Mouse (Mus musculus): Measurements from ENCODE around the gene Fnip2. TPM values are rescaled to one million over a fixed set of nuclear protein-coding genes. Genes with fewer than 3 reads are reported as not detected.
"Not testable (repeated sequence)": the region's sequence is repeated elsewhere in the genome, so short reads cannot be mapped to it uniquely, and the experiment has no call there.

The Fnip2 gene
- total RNA-seq, 2 experiments from 2014 or later: 16.1 to 17.6 TPM

DNA sequence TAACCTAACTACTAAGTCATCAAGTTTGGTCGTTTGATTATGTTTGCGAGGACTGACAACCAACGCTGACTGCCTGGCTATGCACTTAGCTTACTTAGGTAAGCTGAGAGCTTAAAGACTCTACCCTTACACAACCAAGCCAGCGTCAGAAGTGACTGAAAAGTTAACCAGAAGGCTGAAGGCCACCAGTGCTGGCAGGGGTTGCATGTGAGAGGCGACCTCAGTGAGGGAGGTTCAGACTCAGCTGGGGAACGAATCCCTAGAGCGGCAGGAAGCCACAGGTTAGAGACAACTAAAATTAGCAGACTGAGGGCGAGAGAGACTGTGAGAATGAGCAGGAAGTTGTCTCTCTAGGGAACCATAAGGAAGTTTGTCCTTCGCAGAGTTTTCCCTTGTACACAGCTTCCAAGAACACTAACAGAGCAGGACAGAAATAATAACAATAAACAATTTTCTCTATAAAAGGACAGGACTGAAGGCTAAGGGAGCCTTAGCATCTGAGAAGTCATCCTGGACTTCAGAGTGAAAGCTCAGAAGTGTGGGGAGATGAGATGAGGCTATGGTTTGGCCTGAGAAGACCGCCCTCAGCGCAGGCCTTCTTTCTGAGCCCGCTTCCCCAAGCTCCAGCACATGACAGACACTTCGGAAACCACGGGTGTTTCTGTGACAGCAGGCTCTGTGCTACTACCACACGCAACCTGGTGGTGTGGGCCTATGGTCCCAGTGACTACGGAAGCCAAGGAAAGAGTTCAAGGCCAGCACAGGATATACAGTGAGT lies 83.1 kb downstream of the Fnip2 start:
- no peak for DNase-seq (ENCODE audit: low spot score in 2 of 2)

- no peak for DNase-seq (ENCODE audit: low spot score in 2 of 2)
Observed at GRCm38 (mm10) chr3:79478880-79479279, 88.7 kb downstream of the Fnip2 start.

GRCm38 (mm10) chr3:79478400-79478799 lies 89.2 kb downstream of the Fnip2 start:
- no peak for DNase-seq (ENCODE audit: low spot score in 2 of 2)

- no peak for DNase-seq (ENCODE audit: low spot score in 2 of 2)
Observed at GRCm38 (mm10) chr3:79475980-79476379, 91.6 kb downstream of the Fnip2 start.

GRCm38 (mm10) chr3:79474911-79475310 lies 92.7 kb downstream of the Fnip2 start:
- DNase-seq (ENCODE audit: low spot score in 2 of 2): peak; percentile 41 to 78

DNA sequence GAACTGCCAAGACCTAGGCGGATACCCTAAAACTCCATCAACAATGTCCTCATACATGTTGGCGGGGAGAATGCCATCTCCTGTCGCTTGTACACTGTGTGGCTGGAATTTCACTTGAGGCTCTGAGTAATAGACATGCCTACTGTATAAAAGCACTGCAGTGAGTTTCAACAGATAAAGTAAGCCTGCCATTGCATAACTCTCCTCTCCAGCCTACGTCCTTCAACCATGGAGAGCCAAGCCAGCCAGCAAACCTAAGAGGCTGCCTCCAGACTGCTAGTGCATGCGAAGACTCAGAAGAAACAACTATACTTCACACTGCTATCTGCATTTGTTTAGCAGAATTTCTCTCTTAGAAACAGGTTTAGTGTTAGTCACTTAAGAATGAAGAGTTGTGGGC lies 95.2 kb downstream of the Fnip2 start:
- no peak for DNase-seq (ENCODE audit: low spot score in 2 of 2)

DNA sequence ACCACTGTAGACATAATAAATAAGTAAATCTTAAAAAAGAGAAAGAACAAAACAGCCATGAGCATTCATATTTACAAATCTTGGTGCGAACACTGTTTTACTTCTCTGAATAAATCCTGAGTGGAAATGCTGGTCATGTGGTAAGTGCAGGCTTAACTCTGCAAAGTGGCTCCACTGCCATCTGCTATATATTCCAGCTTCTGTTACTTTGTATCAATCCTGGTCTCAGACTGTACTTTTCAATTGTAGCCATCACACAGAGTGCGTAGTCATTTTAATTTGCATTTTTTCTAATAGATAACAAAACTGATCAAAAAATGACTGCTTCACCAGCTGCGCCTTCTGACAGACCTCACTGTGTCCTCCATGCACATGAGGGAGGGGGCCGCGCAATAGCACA lies 98.2 kb downstream of the Fnip2 start:
- peak in 1 of 2 experiments; percentile 41 for DNase-seq (ENCODE audit: low spot score in 2 of 2)

DNA sequence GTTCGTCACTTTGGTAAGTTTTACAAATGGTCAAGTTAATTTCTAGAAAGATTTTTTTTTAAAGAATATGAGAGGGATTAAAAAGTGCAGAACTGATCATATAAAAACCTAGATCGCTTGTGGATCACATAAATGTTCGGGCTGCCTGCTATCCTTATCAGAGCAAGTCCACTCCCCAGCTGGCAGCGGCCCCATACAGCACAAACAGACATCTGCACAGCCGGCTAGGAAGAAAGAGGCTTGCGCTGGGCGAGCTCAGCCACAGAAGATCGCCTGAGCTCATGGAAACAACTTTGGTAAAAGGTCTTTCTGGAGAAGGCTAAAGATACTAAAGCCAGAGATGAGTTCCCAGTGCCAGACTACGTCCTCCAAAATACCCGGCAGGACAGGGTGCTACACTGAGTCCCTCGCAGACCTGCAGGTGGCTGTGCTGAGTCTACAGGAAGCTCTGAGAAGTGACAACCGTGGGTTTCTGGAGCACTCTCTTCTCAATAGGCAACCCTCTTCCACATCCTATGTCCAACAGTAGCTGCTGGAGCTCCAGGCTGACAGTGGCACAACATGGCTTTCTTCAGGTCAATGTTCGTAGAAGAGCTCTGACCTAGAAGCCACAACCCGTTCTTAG lies 108.8 kb downstream of the Fnip2 start:
- no peak for DNase-seq (ENCODE audit: low spot score in 2 of 2)

DNA sequence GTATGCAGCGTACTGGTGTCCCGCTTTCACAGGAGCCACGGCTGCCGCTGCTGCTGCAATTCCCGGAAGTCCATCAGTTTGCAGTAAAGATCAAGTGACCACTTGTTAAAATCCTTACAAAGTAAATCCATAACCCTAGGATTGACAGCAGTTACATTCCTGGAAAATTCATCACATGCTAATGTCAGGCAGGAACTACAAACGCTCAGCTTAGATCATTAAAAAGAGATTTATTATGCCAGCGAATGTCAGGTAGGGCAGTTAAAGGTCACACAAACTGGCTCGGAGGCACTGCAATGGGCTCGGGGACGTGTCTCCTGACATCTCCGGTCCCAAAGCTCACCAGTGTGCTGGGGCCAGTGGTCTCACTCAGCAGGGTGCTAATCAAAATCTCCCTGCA lies 111.8 kb downstream of the Fnip2 start:
- no peak for DNase-seq (ENCODE audit: low spot score in 2 of 2)

DNA sequence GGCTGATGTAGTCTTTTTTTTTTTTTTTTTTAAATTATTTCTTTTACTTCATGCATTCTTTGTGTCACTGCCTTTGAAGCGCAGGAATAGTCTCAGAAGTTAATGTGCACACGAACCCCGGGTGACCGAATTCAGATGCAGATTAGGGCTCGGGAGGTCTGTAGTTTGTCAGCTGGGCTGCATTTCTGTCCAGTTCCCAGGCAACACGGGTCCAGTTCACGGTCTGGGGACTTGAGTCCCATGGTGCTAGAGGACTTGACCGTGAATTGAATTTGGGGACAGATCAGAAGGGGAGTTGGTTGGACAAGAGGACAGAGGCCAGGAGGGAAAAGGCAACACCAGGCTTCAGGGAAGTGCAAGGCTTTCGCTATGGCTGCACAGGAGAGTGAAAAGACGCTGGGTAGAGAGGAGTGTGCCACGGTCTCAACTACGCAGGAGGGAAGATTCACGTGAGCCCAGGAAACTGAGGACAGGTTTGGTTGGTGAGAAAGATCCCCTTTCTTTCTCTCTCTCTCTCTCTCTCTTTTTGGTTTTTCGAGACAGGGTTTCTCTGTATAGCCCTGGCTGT lies 114.8 kb downstream of the Fnip2 start:
- DNase-seq (ENCODE audit: low spot score in 2 of 2): no peak

DNA sequence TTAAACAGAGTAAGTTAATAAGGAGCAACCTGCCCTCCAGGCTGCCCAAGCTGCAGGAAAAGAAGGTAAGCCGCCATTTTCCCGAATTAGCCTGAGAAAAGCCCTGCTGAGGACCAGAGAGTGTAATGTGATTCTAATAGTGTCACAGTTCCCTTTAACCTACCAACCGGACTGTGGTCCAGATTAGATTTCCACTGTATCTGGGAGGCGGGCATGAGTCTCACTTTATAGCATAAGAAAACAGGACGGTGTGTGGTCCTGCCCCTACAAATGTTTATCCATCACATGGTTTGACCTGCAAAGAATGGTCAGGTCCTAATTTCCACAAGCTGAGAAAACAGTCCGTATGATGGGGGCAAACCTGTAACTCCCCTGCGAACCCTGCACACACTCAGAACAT lies 118.2 kb downstream of the Fnip2 start:
- DNase-seq (ENCODE audit: low spot score in 2 of 2): no peak

GRCm38 (mm10) chr3:79448421-79448820 lies 119.2 kb downstream of the Fnip2 start:
- DNase-seq (ENCODE audit: low spot score in 2 of 2): no peak

GRCm38 (mm10) chr3:79446648-79447047 lies 120.9 kb downstream of the Fnip2 start:
- not testable (repeated sequence) for DNase-seq (ENCODE audit: low spot score in 2 of 2)

DNA sequence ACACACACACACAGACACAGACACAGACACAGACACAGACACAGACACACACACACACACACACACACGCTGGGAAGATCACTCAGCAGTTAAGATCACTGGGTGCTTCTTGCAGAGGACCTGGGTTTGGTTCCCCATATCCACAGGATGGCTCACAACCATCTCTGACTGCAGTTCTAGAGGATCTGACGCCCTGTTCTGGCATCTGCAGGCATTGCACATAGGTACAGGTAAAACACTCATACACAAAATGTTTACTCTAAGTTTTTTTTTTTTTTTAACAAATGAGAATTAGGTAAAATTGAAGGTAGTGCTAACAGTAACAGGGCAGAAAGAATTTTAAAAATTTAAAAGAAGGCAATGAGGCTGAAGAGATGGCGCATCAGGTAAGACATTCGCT lies 121.5 kb downstream of the Fnip2 start:
- no peak for DNase-seq (ENCODE audit: low spot score in 2 of 2)

DNA sequence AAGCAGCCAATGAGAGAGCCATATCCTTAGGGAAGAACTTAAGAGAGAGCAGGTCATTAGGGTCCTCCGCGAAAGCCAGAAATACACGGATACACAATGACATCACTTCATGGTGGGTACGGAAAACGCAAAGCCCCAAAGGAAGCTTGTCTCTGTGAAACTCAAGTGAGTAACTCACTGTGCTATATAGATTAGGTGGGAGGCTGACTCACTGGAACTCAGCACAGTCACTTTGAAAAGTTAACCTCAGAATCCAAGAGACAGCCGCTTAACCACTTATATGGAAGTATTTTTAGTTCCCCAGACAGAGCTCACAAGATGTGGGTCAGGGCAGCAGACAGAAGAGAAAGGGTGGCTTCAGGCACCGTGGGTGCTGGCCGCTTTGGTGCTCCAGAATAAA lies 122.6 kb downstream of the Fnip2 start:
- DNase-seq (ENCODE audit: low spot score in 2 of 2): no peak

- no peak for DNase-seq (ENCODE audit: low spot score in 2 of 2)
Observed at GRCm38 (mm10) chr3:79443850-79444249, 123.7 kb downstream of the Fnip2 start.

DNA sequence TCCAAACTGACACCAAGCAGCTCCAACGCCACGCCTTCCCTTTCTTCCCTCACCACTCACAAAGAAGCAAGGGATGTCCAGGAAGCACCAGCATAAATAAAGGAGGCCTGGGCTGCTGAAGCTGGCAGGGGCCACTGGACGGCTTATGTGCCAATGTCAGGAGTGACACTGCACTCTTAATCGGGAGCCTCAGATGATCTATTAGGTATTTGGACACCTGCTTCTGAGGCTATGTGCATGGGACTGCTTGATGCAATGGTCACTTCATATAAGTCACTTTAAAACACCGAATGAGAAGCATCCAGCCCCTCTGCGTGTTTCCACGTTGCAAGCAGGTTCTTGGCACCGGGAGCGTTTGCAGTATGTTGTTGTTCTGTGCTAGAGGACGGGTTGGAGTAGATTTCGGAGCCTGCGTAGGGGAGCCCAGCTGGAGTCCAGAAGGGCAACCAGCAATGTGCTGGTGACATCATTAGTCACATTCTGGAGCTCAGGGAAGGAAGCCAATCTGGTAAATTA lies 126.6 kb downstream of the Fnip2 start:
- peak; percentile 74 to 85 for DNase-seq (ENCODE audit: low spot score in 2 of 2)

DNA sequence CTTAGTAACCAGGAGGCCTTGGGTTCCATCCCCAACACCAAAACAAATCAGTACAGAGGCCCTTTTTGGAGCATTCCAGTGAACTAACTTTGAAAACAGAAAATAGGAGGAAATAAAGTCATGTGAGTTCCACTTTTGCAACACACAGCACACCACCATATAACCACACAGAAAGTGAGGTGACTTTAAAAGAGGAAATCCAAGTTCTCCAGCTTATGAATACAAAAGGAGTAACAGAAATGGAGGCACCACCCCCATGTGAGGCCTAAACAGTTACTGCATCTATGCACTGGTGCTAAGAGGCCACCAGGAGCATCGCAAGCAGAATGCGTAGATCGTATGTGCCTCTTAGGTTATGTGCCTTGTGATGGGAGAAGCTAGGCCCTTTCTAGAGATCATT lies 129.3 kb downstream of the Fnip2 start:
- DNase-seq (ENCODE audit: low spot score in 2 of 2): no peak

- DNase-seq (ENCODE audit: low spot score in 2 of 2): peak; percentile 47 to 71
Observed at GRCm38 (mm10) chr3:79436186-79436585, 131.4 kb downstream of the Fnip2 start.

- DNase-seq (ENCODE audit: low spot score in 2 of 2): no peak
Observed at GRCm38 (mm10) chr3:79434985-79435384, 132.6 kb downstream of the Fnip2 start.

GRCm38 (mm10) chr3:79434436-79434835 lies 133.2 kb downstream of the Fnip2 start:
- DNase-seq (ENCODE audit: low spot score in 2 of 2): no peak

GRCm38 (mm10) chr3:79433593-79433992 lies 134.0 kb downstream of the Fnip2 start:
- no peak for DNase-seq (ENCODE audit: low spot score in 2 of 2)
